Mouse (Mus musculus) ovary, postnatal 14 days (tissue): Measurements from ENCODE around the gene Tnxb.
"Not testable (repeated sequence)": the region's sequence is repeated elsewhere in the genome, so short reads cannot be mapped to it uniquely, and the experiment has no call there.

Experiments used
- DNase-seq: peaks from one replicate; pipeline ENCODE4 v3.0.0; 2022; ENCODE audit warnings: low spot score

Tnxb gene

DNA sequence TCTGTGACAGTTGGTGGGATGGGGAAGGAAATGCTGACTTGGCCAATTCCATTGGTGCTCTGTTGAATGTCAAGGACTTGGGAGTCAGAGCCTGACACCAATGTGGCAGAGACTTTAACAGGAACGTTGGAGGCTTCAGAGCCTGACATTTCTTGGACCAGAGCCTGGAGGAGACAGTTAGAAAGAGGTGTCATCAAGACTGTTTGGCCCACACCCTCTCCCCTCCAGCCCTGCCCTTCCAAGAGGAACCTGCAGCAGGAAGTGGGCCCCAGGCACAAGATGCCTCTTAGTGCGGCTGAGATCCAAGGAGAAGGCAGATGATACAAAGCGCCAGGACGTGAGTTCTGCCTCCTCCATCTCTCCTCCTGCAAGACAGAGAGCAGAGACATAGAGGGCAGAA, 69.9 kb downstream of the Tnxb start:
- no peak for DNase-seq

DNA sequence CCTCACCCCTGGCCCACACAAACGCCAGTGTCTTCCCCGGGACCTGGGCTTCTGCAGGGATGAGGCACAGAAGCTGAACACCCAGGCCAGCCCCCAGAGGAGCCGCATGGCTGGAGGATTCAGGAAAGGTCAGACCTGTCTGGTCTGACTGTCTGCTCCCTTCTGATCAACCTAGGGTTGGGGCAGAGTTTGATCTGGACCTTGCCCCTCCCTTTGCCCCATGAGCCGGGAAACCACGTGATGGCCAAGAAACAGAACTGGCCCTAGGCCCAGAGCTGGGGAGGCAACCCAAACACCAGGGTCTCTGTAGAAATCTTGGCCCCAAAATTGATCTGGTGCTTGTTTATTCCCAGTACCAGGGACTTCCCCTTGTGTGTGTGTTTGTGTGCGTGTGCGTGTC, 73.4 kb downstream of the Tnxb start, which contains the start of gene C4b:
Gene C4b, minus strand, starts transcription at position 164 of the 400 bp plus-strand sequence.
- no peak for DNase-seq

DNA sequence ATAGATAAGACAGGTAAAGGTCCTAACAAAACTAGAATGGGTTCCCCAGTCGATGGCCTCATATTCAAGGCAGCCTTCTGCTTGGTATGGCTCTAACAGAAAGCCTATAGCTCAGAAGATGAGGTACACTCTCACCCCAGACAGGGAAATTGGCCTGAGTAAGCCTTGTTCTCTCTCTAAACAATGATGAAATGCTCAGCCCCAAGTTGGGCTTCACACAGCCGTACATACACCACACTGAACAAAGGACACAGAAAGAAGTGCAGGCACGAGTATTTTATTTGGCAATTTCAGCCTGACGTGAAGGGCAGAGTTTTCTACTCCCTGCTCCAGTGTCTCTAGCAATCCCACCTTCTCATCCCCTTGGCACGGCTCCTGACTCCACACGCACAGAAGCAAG, 73.9 kb downstream of the Tnxb start:
- DNase-seq = no peak

DNA sequence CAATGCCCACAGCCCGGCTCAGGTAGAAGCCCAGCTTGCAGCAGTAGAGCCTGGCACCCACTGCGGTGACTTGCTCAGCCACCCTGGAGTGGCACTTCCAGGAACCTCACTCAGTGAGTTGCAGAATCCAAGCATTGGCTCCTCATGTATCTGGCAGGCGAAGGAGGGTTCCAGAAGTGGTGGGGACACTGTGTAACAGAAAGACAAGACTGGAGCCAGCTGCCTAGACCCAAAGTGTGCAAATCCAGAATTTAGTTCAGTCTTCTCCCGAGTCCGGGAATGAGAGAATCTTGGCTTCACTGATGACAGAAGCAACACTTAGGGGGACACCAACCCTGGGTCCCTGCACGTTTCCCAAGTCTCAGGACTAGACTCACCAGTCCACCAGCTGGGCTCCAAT, 74.3 kb downstream of the Tnxb start:
- not testable (repeated sequence) for DNase-seq

DNA sequence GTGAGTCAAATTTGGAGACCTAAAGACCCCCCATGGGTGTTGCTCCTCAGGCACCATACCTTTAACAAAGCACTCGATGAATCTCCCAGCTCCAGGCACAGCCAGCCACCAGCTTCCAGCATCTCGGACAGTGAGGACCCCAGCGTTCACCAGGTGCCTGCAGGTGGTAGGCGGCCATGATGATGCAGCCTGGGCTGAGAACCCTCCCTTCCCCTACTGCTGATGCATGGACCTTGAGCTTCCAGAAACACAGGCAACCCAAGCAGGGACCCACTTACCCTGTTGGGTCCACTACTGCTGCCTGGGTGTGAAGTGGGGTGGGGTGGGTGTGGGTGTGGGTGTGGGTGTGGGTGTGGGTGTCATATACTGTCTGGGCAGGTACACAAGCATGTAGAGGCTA, 74.8 kb downstream of the Tnxb start:
- DNase-seq = not testable (repeated sequence)

DNA sequence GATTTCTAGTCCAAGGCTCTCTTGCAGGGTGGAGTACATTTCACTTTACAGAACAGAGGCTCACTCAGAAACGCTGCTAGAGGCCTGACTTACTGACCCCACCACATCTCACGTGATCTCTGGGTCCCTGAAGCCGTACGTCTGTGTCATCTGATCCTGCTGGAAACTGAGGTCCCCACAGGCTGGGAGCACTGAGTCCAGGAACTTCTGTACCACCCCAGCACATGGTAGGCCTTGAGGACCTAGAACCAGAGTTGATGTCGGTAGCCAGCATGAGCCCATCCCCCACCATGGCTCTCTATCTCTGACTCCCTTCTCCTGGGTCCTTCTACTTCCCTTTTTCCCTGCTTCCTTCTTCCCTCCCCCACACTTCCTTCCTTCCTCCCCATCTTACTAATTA, 76.2 kb downstream of the Tnxb start:
- DNase-seq = no peak

DNA sequence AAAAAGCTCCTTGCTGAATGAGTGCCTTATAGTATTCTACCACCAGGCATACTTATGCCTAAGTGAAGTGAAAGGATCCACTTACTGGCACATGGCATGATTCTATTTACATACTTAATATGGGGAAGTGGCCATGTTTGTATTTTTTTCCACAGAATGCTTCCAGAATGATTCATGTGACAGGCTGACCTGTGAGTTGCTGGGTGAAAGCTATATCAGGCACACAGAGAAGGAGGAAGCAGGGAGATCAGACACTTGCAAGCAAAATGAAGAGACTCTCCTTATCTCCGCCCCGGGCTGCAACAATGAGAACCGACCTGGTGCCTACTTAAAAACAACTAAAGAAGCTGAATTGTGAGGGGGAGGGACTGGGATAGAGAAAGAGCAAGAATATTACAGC, 91.1 kb downstream of the Tnxb start:
- no peak for DNase-seq
